Mouse (Mus musculus): Measurements from ENCODE around the gene Usf3. TPM values are rescaled to one million over a fixed set of nuclear protein-coding genes. Genes with fewer than 3 reads are reported as not detected.
A peak's percentile ranks its signal among the peaks of the same experiment; 100 is the strongest.

The Usf3 gene
- polyA plus RNA-seq, 1 experiment from 2014 or later = 3.0 TPM

GRCm38 (mm10) chr16:44190032-44190431 lies 17.0 kb downstream of the Usf3 start:
- Histone ChIP-seq H3K4me2 (replicated peaks; ENCODE audit: low read depth, low read length) (no peak overlapping the region), H3K27me3 (ENCODE audit: insufficient read depth, low read length) (no peaks in the 10 kb centered on the region), H3K4me1 (ENCODE audit: insufficient read depth, low read length) (no peaks in the 10 kb centered on the region), H3K27ac (ENCODE audit: low read length) (no peak overlapping the region), H3K9ac (replicated peaks; ENCODE audit: low read length) (no peak overlapping the region), H3K9me3 (ENCODE audit: low read length) (peaks cover 4% of the 10 kb centered on the region; the same call in 1 of the 2 replicates), H3K36me3 (ENCODE audit: insufficient read depth, low read length) (peaks cover 9% of the 10 kb centered on the region; the same call in 1 of the 2 replicates), H3K4me3 (ENCODE audit: low read length) (no peak overlapping the region)
- no peak for ATAC-seq (ENCODE audit: low FRiP score, low TSS enrichment)
- 89% methylated on average over 6 of the region's 6 CpGs for WGBS

- no peak for ATAC-seq (ENCODE audit: low FRiP score, low TSS enrichment)
These were observed 17.9 kb downstream of the Usf3 start for GRCm38 (mm10) chr16:44190968-44191367.

GRCm38 (mm10) chr16:44199066-44199703 lies 26.1 kb downstream of the Usf3 start:
- ATAC-seq (ENCODE audit: low FRiP score, low TSS enrichment) = no peak
- 84% methylated on average over 14 of the region's 14 CpGs for WGBS
- Histone ChIP-seq H3K4me1 (ENCODE audit: insufficient read depth, low read length) (no peaks in the 10 kb centered on the region), H3K27ac (ENCODE audit: low read length) (no peak overlapping the region), H3K4me3 (ENCODE audit: low read length) (no peak overlapping the region), H3K36me3 (ENCODE audit: insufficient read depth, low read length) (peaks cover 15% of the 10 kb centered on the region), H3K9me3 (ENCODE audit: low read length) (no peaks in the 10 kb centered on the region), H3K9ac (replicated peaks; ENCODE audit: low read length) (no peak overlapping the region), H3K27me3 (ENCODE audit: insufficient read depth, low read length) (no peaks in the 10 kb centered on the region), H3K4me2 (replicated peaks; ENCODE audit: low read depth, low read length) (no peak overlapping the region)

More at GRCm38 (mm10) chr16:44190968-44191367, 17.9 kb downstream of the Usf3 start:
- no peaks in the 10 kb centered on the region for H3K27me3 ChIP-seq (ENCODE audit: insufficient read depth, low read length)
- H3K36me3 ChIP-seq (ENCODE audit: insufficient read depth, low read length) = peaks cover 9% of the 10 kb centered on the region; the same call in 1 of the 2 replicates
- H3K4me2 ChIP-seq (replicated peaks; ENCODE audit: low read depth, low read length) = no peak overlapping the region
- 97% methylated on average over 2 of the region's 2 CpGs for WGBS
- H3K9me3 ChIP-seq (ENCODE audit: low read length) = peaks cover 4% of the 10 kb centered on the region; the same call in 1 of the 2 replicates
- H3K4me3 ChIP-seq (ENCODE audit: low read length) = no peak overlapping the region
- no peaks in the 10 kb centered on the region for H3K4me1 ChIP-seq (ENCODE audit: insufficient read depth, low read length)
- no peak overlapping the region for H3K9ac ChIP-seq (replicated peaks; ENCODE audit: low read length)
- H3K27ac ChIP-seq (ENCODE audit: low read length) = no peak overlapping the region

- Histone ChIP-seq H3K27ac (ENCODE audit: low read length) (no peak overlapping the region), H3K4me1 (ENCODE audit: insufficient read depth, low read length) (no peaks in the 10 kb centered on the region)
- 89% methylated on average over 4 of the region's 4 CpGs for WGBS
These were observed 27.1 kb downstream of the Usf3 start for GRCm38 (mm10) chr16:44200146-44200545.

GRCm38 (mm10) chr16:44204331-44204730 lies 31.3 kb downstream of the Usf3 start:
- H3K36me3 ChIP-seq (ENCODE audit: insufficient read depth, low read length) = peaks cover 25% of the 10 kb centered on the region

More at GRCm38 (mm10) chr16:44200146-44200545, 27.1 kb downstream of the Usf3 start:
- Histone ChIP-seq H3K4me3 (ENCODE audit: low read length) (no peak overlapping the region), H3K27me3 (ENCODE audit: insufficient read depth, low read length) (no peaks in the 10 kb centered on the region), H3K36me3 (ENCODE audit: insufficient read depth, low read length) (peaks cover 17% of the 10 kb centered on the region), H3K9me3 (ENCODE audit: low read length) (no peaks in the 10 kb centered on the region), H3K4me2 (replicated peaks; ENCODE audit: low read depth, low read length) (no peak overlapping the region), H3K9ac (replicated peaks; ENCODE audit: low read length) (no peak overlapping the region)
- no peak for ATAC-seq (ENCODE audit: low FRiP score, low TSS enrichment)

GRCm38 (mm10) chr16:44205973-44206372 lies 32.9 kb downstream of the Usf3 start:
- Histone ChIP-seq H3K27ac (ENCODE audit: low read length) (no peak overlapping the region), H3K27me3 (ENCODE audit: insufficient read depth, low read length) (no peaks in the 10 kb centered on the region), H3K4me2 (replicated peaks; ENCODE audit: low read depth, low read length) (no peak overlapping the region), H3K4me3 (ENCODE audit: low read length) (no peak overlapping the region), H3K4me1 (ENCODE audit: insufficient read depth, low read length) (peaks cover 4% of the 10 kb centered on the region; the same call in 1 of the 2 replicates), H3K36me3 (ENCODE audit: insufficient read depth, low read length) (peaks cover 25% of the 10 kb centered on the region), H3K9ac (replicated peaks; ENCODE audit: low read length) (no peak overlapping the region), H3K9me3 (ENCODE audit: low read length) (no peaks in the 10 kb centered on the region)
- WGBS = 51% methylated on average over 8 of the region's 8 CpGs
- no peak for ATAC-seq (ENCODE audit: low FRiP score, low TSS enrichment)

More at GRCm38 (mm10) chr16:44204331-44204730, 31.3 kb downstream of the Usf3 start:
- Histone ChIP-seq H3K9me3 (ENCODE audit: low read length) (no peaks in the 10 kb centered on the region), H3K9ac (replicated peaks; ENCODE audit: low read length) (no peak overlapping the region), H3K27ac (ENCODE audit: low read length) (no peak overlapping the region), H3K27me3 (ENCODE audit: insufficient read depth, low read length) (no peaks in the 10 kb centered on the region), H3K4me1 (ENCODE audit: insufficient read depth, low read length) (no peaks in the 10 kb centered on the region), H3K4me2 (replicated peaks; ENCODE audit: low read depth, low read length) (no peak overlapping the region), H3K4me3 (ENCODE audit: low read length) (no peak overlapping the region)
- ATAC-seq (ENCODE audit: low FRiP score, low TSS enrichment) = no peak
- WGBS = 75% methylated on average over 6 of the region's 6 CpGs

GRCm38 (mm10) chr16:44210156-44211053 lies 37.4 kb downstream of the Usf3 start:
- peaks cover 4% of the 10 kb centered on the region; the same call in 1 of the 2 replicates for H3K4me1 ChIP-seq (ENCODE audit: insufficient read depth, low read length)
- peaks cover 24% of the 10 kb centered on the region for H3K36me3 ChIP-seq (ENCODE audit: insufficient read depth, low read length)
- H3K9ac ChIP-seq (replicated peaks; ENCODE audit: low read length) = no peak overlapping the region
- H3K27ac ChIP-seq (ENCODE audit: low read length) = no peak overlapping the region
- H3K4me3 ChIP-seq (ENCODE audit: low read length) = no peak overlapping the region
- 62% methylated on average over 10 of the region's 10 CpGs for WGBS
- ATAC-seq (ENCODE audit: low FRiP score, low TSS enrichment) = peak; percentile 88
- H3K27me3 ChIP-seq (ENCODE audit: insufficient read depth, low read length) = no peaks in the 10 kb centered on the region
- no peak overlapping the region for H3K4me2 ChIP-seq (replicated peaks; ENCODE audit: low read depth, low read length)
- H3K9me3 ChIP-seq (ENCODE audit: low read length) = no peaks in the 10 kb centered on the region

GRCm38 (mm10) chr16:44211054-44211414 lies 38.0 kb downstream of the Usf3 start:
- 74% methylated on average over 1 of the region's 1 CpGs for WGBS
- H3K9ac ChIP-seq (replicated peaks; ENCODE audit: low read length) = no peak overlapping the region
- no peak overlapping the region for H3K27ac ChIP-seq (ENCODE audit: low read length)
- peaks cover 29% of the 10 kb centered on the region for H3K36me3 ChIP-seq (ENCODE audit: insufficient read depth, low read length)
- ATAC-seq (ENCODE audit: low FRiP score, low TSS enrichment) = peak; percentile 53; the same call in 1 of the 2 replicates
- no peaks in the 10 kb centered on the region for H3K27me3 ChIP-seq (ENCODE audit: insufficient read depth, low read length)
- H3K9me3 ChIP-seq (ENCODE audit: low read length) = no peaks in the 10 kb centered on the region
- no peak overlapping the region for H3K4me3 ChIP-seq (ENCODE audit: low read length)
- peaks cover 4% of the 10 kb centered on the region; the same call in 1 of the 2 replicates for H3K4me1 ChIP-seq (ENCODE audit: insufficient read depth, low read length)
- no peak overlapping the region for H3K4me2 ChIP-seq (replicated peaks; ENCODE audit: low read depth, low read length)

GRCm38 (mm10) chr16:44212703-44213102 lies 39.7 kb downstream of the Usf3 start:
- Histone ChIP-seq H3K9ac (replicated peaks; ENCODE audit: low read length) (no peak overlapping the region), H3K9me3 (ENCODE audit: low read length) (no peaks in the 10 kb centered on the region), H3K4me3 (ENCODE audit: low read length) (no peak overlapping the region), H3K27me3 (ENCODE audit: insufficient read depth, low read length) (no peaks in the 10 kb centered on the region), H3K36me3 (ENCODE audit: insufficient read depth, low read length) (peaks cover 37% of the 10 kb centered on the region), H3K4me1 (ENCODE audit: insufficient read depth, low read length) (peaks cover 4% of the 10 kb centered on the region; the same call in 1 of the 2 replicates), H3K4me2 (replicated peaks; ENCODE audit: low read depth, low read length) (no peak overlapping the region), H3K27ac (ENCODE audit: low read length) (no peak overlapping the region)
- no peak for ATAC-seq (ENCODE audit: low FRiP score, low TSS enrichment)
- WGBS = 91% methylated on average over 7 of the region's 7 CpGs

Data from kidney, embryonic 16.5 days (tissue).